Mouse (Mus musculus) T-helper 2 cell (primary cell): ENCODE measurements around the gene Iscu.

ENCODE experiments used
- in situ Hi-C: fragments of 300-600 bp; cut with MboI, MseI; formaldehyde crosslinking; loops from one replicate; pipeline ENCODE4 v1.15.1; 2025; ENCODE audit warnings: high pct_unique_total_duplicates

Iscu gene

GRCm38 (mm10) chr5:113772450-113772895 lies at the start of gene Iscu, which contains the start of gene Sart3:
TSS of gene Iscu (plus strand) at chr5:113772748.
TSS of gene Sart3 (minus strand) at chr5:113772510.
- in situ Hi-C loops: loop anchor here (5.0 to 10.0 kb wide), 3 partner anchors 35 to 72 kb away; partner anchors contain the start of gene Ficd

GRCm38 (mm10) chr5:113723567-113724237 lies 48.8 kb upstream of the Iscu start:
- in situ Hi-C loops: loop anchor here (5.0 kb wide), 1 partner anchor 251 kb away; no protein-coding TSS in a partner anchor

- in situ Hi-C loops: loop anchor here (5.0 kb wide), 1 partner anchor 252 kb away; no protein-coding TSS in a partner anchor
These were observed 48.1 kb upstream of the Iscu start, which contains the start of gene 1700069L16Rik for GRCm38 (mm10) chr5:113724446-113724845. TSS of gene 1700069L16Rik (minus strand) at chr5:113724772.

GRCm38 (mm10) chr5:113725417-113725816 lies 47.1 kb upstream of the Iscu start:
- in situ Hi-C loops: no loop called here

GRCm38 (mm10) chr5:113726618-113727017 lies 45.9 kb upstream of the Iscu start:
- in situ Hi-C loops: no loop called here

- in situ Hi-C loops: no loop called here
These were observed 45.3 kb upstream of the Iscu start for GRCm38 (mm10) chr5:113727238-113727637.

- in situ Hi-C loops: no loop called here
These were observed 44.5 kb upstream of the Iscu start for GRCm38 (mm10) chr5:113728011-113728410.

GRCm38 (mm10) chr5:113728691-113729090 lies 43.9 kb upstream of the Iscu start:
- in situ Hi-C loops: no loop called here

- in situ Hi-C loops: no loop called here
These were observed 41.9 kb upstream of the Iscu start for GRCm38 (mm10) chr5:113730641-113731121.

GRCm38 (mm10) chr5:113731174-113731573 lies 41.4 kb upstream of the Iscu start:
- in situ Hi-C loops: no loop called here

GRCm38 (mm10) chr5:113732182-113732581 lies 40.4 kb upstream of the Iscu start:
- in situ Hi-C loops: no loop called here

GRCm38 (mm10) chr5:113734376-113734775 lies 38.2 kb upstream of the Iscu start:
- in situ Hi-C loops: no loop called here

- in situ Hi-C loops: loop anchor here (5.0 kb wide), 1 partner anchor 37 kb away; the partner anchor contains the start of genes Iscu and Sart3
These were observed 37.6 kb upstream of the Iscu start for GRCm38 (mm10) chr5:113735023-113735344.

GRCm38 (mm10) chr5:113735345-113736112 lies 37.0 kb upstream of the Iscu start, which contains the start of gene Ficd:
TSS of gene Ficd (plus strand) at chr5:113735803.
- in situ Hi-C loops: loop anchor here (5.0 kb wide), 1 partner anchor 37 kb away; the partner anchor contains the start of genes Iscu and Sart3

- in situ Hi-C loops: loop anchor here (5.0 kb wide), 1 partner anchor 36 kb away; the partner anchor contains the start of genes Iscu and Sart3
These were observed 36.4 kb upstream of the Iscu start for GRCm38 (mm10) chr5:113736113-113736502.

- in situ Hi-C loops: loop anchor here (5.0 kb wide), 1 partner anchor 36 kb away; the partner anchor contains the start of genes Iscu and Sart3
These were observed 35.9 kb upstream of the Iscu start for GRCm38 (mm10) chr5:113736522-113737164.

- in situ Hi-C loops: loop anchor here (5.0 kb wide), 1 partner anchor 35 kb away; the partner anchor contains the start of genes Iscu and Sart3
These were observed 34.8 kb upstream of the Iscu start for GRCm38 (mm10) chr5:113737607-113738237.

GRCm38 (mm10) chr5:113747629-113748028 lies 24.9 kb upstream of the Iscu start:
- in situ Hi-C loops: no loop called here

- in situ Hi-C loops: no loop called here
These were observed 23.8 kb upstream of the Iscu start for GRCm38 (mm10) chr5:113748556-113749331.

- in situ Hi-C loops: no loop called here
These were observed 20.9 kb upstream of the Iscu start for GRCm38 (mm10) chr5:113751521-113752157.
